Mouse (Mus musculus) hindbrain, postnatal 0 days (tissue): ENCODE results near the gene Nkx2-1. TPM values are rescaled to one million over a fixed set of nuclear protein-coding genes. Genes with fewer than 3 reads are reported as not detected.

Source experiments
- ATAC-seq: fragments of 200-750 bp; cut with Nextera tagmentation; 2 replicates; pipeline ENCODE4 v1.8.0; 2017; ENCODE audit warnings: mild to moderate bottlenecking, moderate TSS enrichment, moderate library complexity
- DNase-seq: peaks from one replicate; pipeline ENCODE4 v3.0.0-alpha.2; 2015; ENCODE audit warnings: low spot score
- H3K27ac ChIP-seq: fragments of 300-500 bp; sonication (generic); 2 replicates; pipeline ENCODE4 v1.5.1; 2014; ENCODE audit warnings: mild to moderate bottlenecking
- H3K27me3 ChIP-seq: fragments of 300-500 bp; sonication (generic); 2 replicates; pipeline ENCODE4 v1.6.1; 2014; ENCODE audit warnings: low read length, mixed read lengths; ENCODE audit not compliant: insufficient read depth
- H3K36me3 ChIP-seq: fragments of 300-500 bp; sonication (generic); 2 replicates; pipeline ENCODE4 v1.6.1; 2014; ENCODE audit warnings: low read length, mixed read lengths; ENCODE audit not compliant: insufficient read depth
- H3K4me1 ChIP-seq: fragments of 300-500 bp; sonication (generic); 2 replicates; pipeline ENCODE4 v1.6.1; 2014; ENCODE audit warnings: antibody characterized with exemption, low read length, mixed read lengths; ENCODE audit not compliant: insufficient read depth
- H3K4me2 ChIP-seq: fragments of 300-500 bp; sonication (generic); 2 replicates; pipeline ENCODE4 v1.6.1; 2014; ENCODE audit warnings: low read depth, mild to moderate bottlenecking, low read length, moderate library complexity, mixed read lengths
- H3K4me3 ChIP-seq: fragments of 300-500 bp; sonication (generic); 2 replicates; pipeline ENCODE4 v1.5.1; 2014; ENCODE audit warnings: low read length
- H3K9ac ChIP-seq: fragments of 300-500 bp; sonication (generic); replicated peaks from 2 replicates; pipeline ENCODE4 v1.6.1; 2014; ENCODE audit warnings: mild to moderate bottlenecking, low read length, moderate library complexity, mixed read lengths
- H3K9me3 ChIP-seq: fragments of 300-500 bp; sonication (generic); 2 replicates; pipeline ENCODE4 v1.6.1; 2016; ENCODE audit warnings: low read length, mixed read lengths
- CTCF ChIP-seq: IDR thresholded peaks from 2 replicates; pipeline ENCODE4 v1.5.1; 2016; ENCODE audit warnings: antibody characterized with exemption, control low read depth, low read depth
- WGBS: fragments of 180-500 bp; shearing (Covaris S2); extraction: QIAGEN DNeasy Blood & Tissue Kit; methylation state at CpG from one replicate; pipeline ENCODE4 v1.1.7; 2014; 5-methylcytosine and 5-hydroxymethylcytosine counted together
- polyA plus RNA-seq: library from polyadenylated mRNA; unstranded; fragments of >200 nt; fragmentation: Nextera tagmentation; extraction: Ambion mirVana; gene quantifications from 2 replicates; pipeline ENCODE4 v1.2.1, GENCODE M21; 2015
- total RNA-seq: library from RNA; depleted of rRNA; stranded (reverse); fragments of >200 nt; gene quantifications from 2 replicates; pipeline ENCODE4 v1.2.3, GENCODE M21; 2014; rRNA removed

The Nkx2-1 gene
- total RNA-seq, result 0.25 and 0.42 TPM in 2 replicates
- not detected in 2 replicates for polyA plus RNA-seq

DNA sequence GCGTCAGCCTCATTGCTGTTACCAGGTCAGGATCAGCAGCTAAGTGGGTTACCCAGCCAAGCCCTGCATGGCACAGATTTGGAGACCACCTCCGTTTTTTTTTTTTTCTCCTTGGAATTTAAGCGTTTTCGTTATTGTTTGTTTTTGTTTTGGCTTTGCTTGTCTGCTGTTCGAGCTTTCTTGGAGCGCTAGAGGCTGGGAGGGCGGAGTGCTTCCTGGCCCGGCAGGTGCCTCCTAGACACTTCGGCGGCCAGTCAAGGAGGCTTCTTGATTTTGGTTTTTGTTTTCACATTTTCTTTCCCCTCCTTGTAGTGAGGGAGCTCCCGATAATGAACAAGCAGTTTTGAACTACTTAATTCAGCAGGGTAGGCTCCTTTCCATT, at the start of gene Nkx2-1:
Gene Nkx2-1, minus strand, starts transcription at position 25 of the 382 bp plus-strand sequence.
- Histone ChIP-seq H3K4me3 (no peak within 1 kb of the TSS), H3K4me2 (no peak within 1 kb of the TSS)

GRCm38 (mm10) chr12:56541068-56541467, 4.4 kb upstream of the Nkx2-1 start:
- H3K27me3 ChIP-seq, result peaks cover 77% of the 10 kb centered on the region
- DNase-seq, result peak; percentile 79
- no peak overlapping the region for H3K4me2 ChIP-seq
- H3K27ac ChIP-seq, result no peak overlapping the region
- WGBS, result 2% methylated on average over 14 of the region's 14 CpGs
- H3K4me1 ChIP-seq, result no peaks in the 10 kb centered on the region
- H3K4me3 ChIP-seq, result no peak overlapping the region
- TF ChIP-seq CTCF, result peak; percentile 86
- no peaks in the 10 kb centered on the region for H3K36me3 ChIP-seq
- no peaks in the 10 kb centered on the region for H3K9me3 ChIP-seq
- peak; percentile 53; the same call in 1 of the 2 replicates for ATAC-seq
- H3K9ac ChIP-seq, result no peak overlapping the region

More for the DNA sequence above, at the start of gene Nkx2-1:
- H3K36me3 ChIP-seq, result no peaks in the 10 kb centered on the region
- H3K4me1 ChIP-seq, result no peaks in the 10 kb centered on the region
- peaks cover 91% of the 10 kb centered on the region for H3K27me3 ChIP-seq
- no peak for TF ChIP-seq CTCF
- no peaks in the 10 kb centered on the region for H3K9me3 ChIP-seq
- no peak for DNase-seq
- H3K27ac ChIP-seq, result no peak within 1 kb of the TSS
- no peak within 1 kb of the TSS for H3K9ac ChIP-seq
- ATAC-seq, result no peak
- 1% methylated on average over 11 of the region's 11 CpGs for WGBS

- DNase-seq, result no peak
- WGBS, result 2% methylated on average over 10 of the region's 10 CpGs
- no peak overlapping the region for H3K4me2 ChIP-seq
Measured at GRCm38 (mm10) chr12:56540591-56540990, 3.9 kb upstream of the Nkx2-1 start.

GRCm38 (mm10) chr12:56538601-56539000, 1.9 kb upstream of the Nkx2-1 start:
- no peaks in the 10 kb centered on the region for H3K36me3 ChIP-seq
- no peaks in the 10 kb centered on the region for H3K9me3 ChIP-seq
- ATAC-seq (no peak), DNase-seq (no peak)
- TF ChIP-seq CTCF, result no peak
- no peaks in the 10 kb centered on the region for H3K4me1 ChIP-seq
- H3K27me3 ChIP-seq, result peaks cover 90% of the 10 kb centered on the region
- H3K9ac ChIP-seq, result no peak overlapping the region
- H3K4me2 ChIP-seq, result no peak overlapping the region
- WGBS, result 3% methylated on average over 3 of the region's 3 CpGs
- H3K27ac ChIP-seq, result no peak overlapping the region
- H3K4me3 ChIP-seq, result no peak overlapping the region

More at GRCm38 (mm10) chr12:56540591-56540990, 3.9 kb upstream of the Nkx2-1 start:
- no peak for TF ChIP-seq CTCF
- no peaks in the 10 kb centered on the region for H3K9me3 ChIP-seq
- H3K9ac ChIP-seq, result no peak overlapping the region
- H3K27me3 ChIP-seq, result peaks cover 78% of the 10 kb centered on the region
- H3K4me3 ChIP-seq, result no peak overlapping the region
- H3K27ac ChIP-seq, result no peak overlapping the region
- ATAC-seq, result no peak
- no peaks in the 10 kb centered on the region for H3K36me3 ChIP-seq
- H3K4me1 ChIP-seq, result no peaks in the 10 kb centered on the region

DNA sequence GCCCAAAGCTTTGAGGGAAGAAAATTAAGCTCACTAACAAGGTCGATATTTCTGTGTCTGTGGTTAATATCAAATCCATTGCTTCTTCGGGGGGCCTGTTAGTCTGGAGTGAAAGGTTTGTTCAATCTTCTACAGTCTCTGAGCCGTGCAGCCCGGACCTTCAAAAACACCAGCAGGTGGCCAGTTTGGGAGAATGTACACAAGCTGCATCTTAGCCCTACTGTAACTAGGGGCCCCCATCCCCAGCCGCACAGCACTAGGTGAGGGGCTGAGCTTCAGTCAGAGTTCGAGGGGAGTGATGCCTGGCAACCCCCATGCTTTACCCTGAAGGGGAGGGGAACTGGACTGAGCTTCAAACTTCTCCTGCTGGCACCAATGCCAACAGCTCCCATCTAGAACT, 1.2 kb upstream of the Nkx2-1 start:
- H3K36me3 ChIP-seq, result no peaks in the 10 kb centered on the region
- H3K27ac ChIP-seq, result no peak overlapping the region
- no peaks in the 10 kb centered on the region for H3K4me1 ChIP-seq
- DNase-seq, result no peak
- H3K4me3 ChIP-seq, result no peak overlapping the region
- no peak for ATAC-seq
- no peak overlapping the region for H3K4me2 ChIP-seq
- peaks cover 90% of the 10 kb centered on the region for H3K27me3 ChIP-seq
- no peaks in the 10 kb centered on the region for H3K9me3 ChIP-seq
- no peak overlapping the region for H3K9ac ChIP-seq
- 2% methylated on average over 6 of the region's 6 CpGs for WGBS
- no peak for TF ChIP-seq CTCF

GRCm38 (mm10) chr12:56537342-56537741, 634 bp upstream of the Nkx2-1 start:
- WGBS, result 1% methylated on average over 19 of the region's 19 CpGs
- H3K9me3 ChIP-seq, result no peaks in the 10 kb centered on the region
- H3K27me3 ChIP-seq, result peaks cover 91% of the 10 kb centered on the region
- DNase-seq (no peak), ATAC-seq (no peak)
- no peaks in the 10 kb centered on the region for H3K36me3 ChIP-seq
- no peak overlapping the region for H3K4me3 ChIP-seq
- H3K9ac ChIP-seq, result no peak overlapping the region
- TF ChIP-seq CTCF, result no peak
- no peak overlapping the region for H3K4me2 ChIP-seq
- no peak overlapping the region for H3K27ac ChIP-seq
- no peaks in the 10 kb centered on the region for H3K4me1 ChIP-seq

DNA sequence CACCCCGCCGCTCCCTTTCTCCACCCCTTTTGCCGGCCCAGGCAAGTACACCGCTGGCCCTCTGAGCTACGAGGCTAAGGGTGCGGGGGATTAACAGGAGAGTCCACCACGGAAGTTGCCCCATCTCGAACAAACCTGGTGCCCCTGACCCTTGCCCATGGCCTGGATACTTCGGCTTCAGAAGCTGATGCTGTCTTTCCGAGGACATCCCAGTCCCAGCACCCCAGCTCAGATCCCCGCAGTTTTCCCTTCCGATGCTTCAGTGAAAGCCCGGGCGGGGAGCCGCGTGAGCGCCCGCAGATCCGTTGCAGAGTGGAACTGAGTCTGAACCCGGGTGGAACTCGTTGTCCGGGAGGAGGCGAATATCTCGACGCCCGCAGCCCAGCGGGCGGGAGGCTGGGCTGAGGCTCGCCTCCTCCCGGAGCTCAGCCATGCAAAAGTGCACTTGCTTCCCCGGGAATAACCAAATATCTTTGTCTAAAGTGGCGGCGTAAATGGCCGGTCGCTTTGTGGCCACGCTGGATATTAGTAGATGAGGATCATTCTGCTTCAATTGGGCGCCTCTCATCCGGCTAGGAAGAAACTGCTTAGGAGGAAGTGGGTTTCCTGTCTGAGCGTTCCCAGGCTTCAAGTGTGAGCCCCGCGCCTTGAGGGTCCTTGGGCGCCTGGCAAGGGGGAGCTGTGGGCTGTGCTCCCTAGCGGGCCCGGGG, 379 bp downstream of the Nkx2-1 start:
- peak; percentile 18; the same call in 1 of the 2 replicates for ATAC-seq
- H3K27ac ChIP-seq, result no peak overlapping the region
- no peak for TF ChIP-seq CTCF
- no peak for DNase-seq
- no peak overlapping the region for H3K9ac ChIP-seq
- WGBS, result under 1% methylated on average over 44 of the region's 44 CpGs
- no peaks in the 10 kb centered on the region for H3K36me3 ChIP-seq
- H3K4me2 ChIP-seq, result no peak overlapping the region
- H3K9me3 ChIP-seq, result no peaks in the 10 kb centered on the region
- H3K27me3 ChIP-seq, result peaks cover 91% of the 10 kb centered on the region
- H3K4me1 ChIP-seq, result no peaks in the 10 kb centered on the region
- H3K4me3 ChIP-seq, result no peak overlapping the region
